Mouse (Mus musculus) forebrain, postnatal 0 days (tissue): ENCODE data around the gene Gm28051. TPM values are rescaled to one million over a fixed set of nuclear protein-coding genes. Genes with fewer than 3 reads are reported as not detected.

Experiments
- ATAC-seq: fragments of 200-750 bp; cut with Nextera tagmentation; 2 replicates; pipeline ENCODE4 v1.8.0; 2017; ENCODE audit warnings: mild to moderate bottlenecking, moderate library complexity
- DNase-seq: peaks from one replicate; pipeline ENCODE4 v3.0.0-alpha.2; 2015
- H3K27ac ChIP-seq: fragments of 300-500 bp; sonication (generic); 2 replicates; pipeline ENCODE4 v1.5.1; 2014; ENCODE audit warnings: low read depth, mild to moderate bottlenecking, antibody characterized with exemption, low read length, moderate library complexity, mixed read lengths
- H3K27me3 ChIP-seq: fragments of 300-500 bp; sonication (generic); 2 replicates; pipeline ENCODE4 v1.6.1; 2014; ENCODE audit warnings: mild to moderate bottlenecking, low read length, mixed read lengths; ENCODE audit not compliant: insufficient read depth
- H3K36me3 ChIP-seq: fragments of 300-500 bp; sonication (generic); 2 replicates; pipeline ENCODE4 v1.6.1; 2014; ENCODE audit warnings: mild to moderate bottlenecking, moderate library complexity; ENCODE audit not compliant: insufficient read depth
- H3K4me1 ChIP-seq: fragments of 300-500 bp; sonication (generic); 2 replicates; pipeline ENCODE4 v1.6.1; 2014; ENCODE audit warnings: antibody characterized with exemption; ENCODE audit not compliant: insufficient read depth
- H3K4me2 ChIP-seq: fragments of 300-500 bp; sonication (generic); 2 replicates; pipeline ENCODE4 v1.6.1; 2014; ENCODE audit warnings: low read depth, mild to moderate bottlenecking, moderate library complexity
- H3K4me3 ChIP-seq: fragments of 300-500 bp; sonication (generic); 2 replicates; pipeline ENCODE4 v1.5.1; 2014; ENCODE audit warnings: low read depth, low read length, mixed read lengths
- H3K9ac ChIP-seq: fragments of 300-500 bp; sonication (generic); 2 replicates; pipeline ENCODE4 v1.6.1; 2014; ENCODE audit warnings: mild to moderate bottlenecking
- H3K9me3 ChIP-seq: fragments of 300-500 bp; sonication (generic); 2 replicates; pipeline ENCODE4 v1.6.1; 2016; ENCODE audit warnings: low read length
- CTCF ChIP-seq: sonication (generic); IDR thresholded peaks from 2 replicates; pipeline ENCODE4 v1.5.1; 2016; ENCODE audit warnings: antibody characterized with exemption, control low read depth, low read depth
- whole genome bisulfite sequencing: fragments of 180-500 bp; shearing (Covaris S2); extraction: QIAGEN DNeasy Blood & Tissue Kit; methylation state at CpG from one replicate; pipeline ENCODE4 v1.1.7; 2014; 5-methylcytosine and 5-hydroxymethylcytosine counted together
- polyA plus RNA-seq: library from polyadenylated mRNA; unstranded; fragments of >200 nt; fragmentation: Nextera tagmentation; extraction: Ambion mirVana; gene quantifications from 2 replicates; pipeline ENCODE4 v1.2.1, GENCODE M21; 2015
- total RNA-seq: library from RNA; depleted of rRNA; stranded (reverse); fragments of >200 nt; gene quantifications from 2 replicates; pipeline ENCODE4 v1.2.3, GENCODE M21; 2014

The Gm28051 gene
- total and polyA plus RNA-seq, 2 experiments from 2014 or later: not detected

DNA sequence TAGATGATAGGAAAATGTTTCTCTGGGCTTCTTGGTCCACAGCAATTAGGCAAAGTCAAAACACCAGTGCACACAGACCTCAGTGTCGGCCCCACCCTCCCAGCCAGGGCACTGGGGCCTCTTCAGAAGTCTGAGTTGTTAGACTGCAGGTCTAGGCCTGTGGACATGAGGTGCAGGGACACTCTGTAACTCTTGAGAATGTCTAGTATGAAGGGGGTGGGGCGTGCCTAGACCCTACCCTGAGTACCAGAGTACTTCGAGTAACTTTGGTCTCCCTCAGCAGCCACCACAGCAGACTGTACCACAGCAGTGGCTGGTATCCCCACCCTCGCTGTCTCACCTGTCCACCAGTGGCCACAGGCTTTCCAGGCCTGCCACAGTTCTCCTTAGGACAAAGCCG, 71.2 kb downstream of the Gm28051 start:
- Histone ChIP-seq H3K4me2 (no peak overlapping the region), H3K4me1 (peaks cover 25% of the 10 kb centered on the region), H3K4me3 (no peak overlapping the region), H3K36me3 (no peaks in the 10 kb centered on the region), H3K9me3 (no peaks in the 10 kb centered on the region), H3K9ac (no peak overlapping the region), H3K27ac (no peak overlapping the region; the same call in 1 of the 2 replicates), H3K27me3 (no peaks in the 10 kb centered on the region)
- ATAC-seq (no peak), DNase-seq (no peak)
- no peak for TF ChIP-seq CTCF
- WGBS: 97% methylated on average over 5 of the region's 5 CpGs

DNA sequence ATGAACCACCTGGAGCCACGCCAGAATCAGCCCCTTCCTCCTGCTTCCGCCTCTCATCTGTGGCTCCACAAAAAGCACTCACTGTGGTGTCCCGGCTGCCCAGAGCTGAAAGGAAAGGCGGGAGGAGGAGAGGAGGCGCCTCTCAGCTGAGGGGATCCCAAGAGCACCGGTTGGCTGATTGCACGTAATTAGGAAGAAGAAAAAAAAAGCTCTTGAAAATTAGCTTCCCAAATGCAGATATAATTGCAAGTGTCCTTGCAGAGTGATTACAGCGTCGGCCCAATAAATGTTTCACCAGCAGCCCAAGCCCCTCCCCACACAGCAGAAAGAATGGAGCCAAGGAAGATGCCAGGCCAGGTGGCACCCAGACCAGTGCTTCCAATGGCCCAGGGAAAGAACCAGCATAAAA, 72.0 kb downstream of the Gm28051 start:
- Histone ChIP-seq H3K9me3 (no peaks in the 10 kb centered on the region), H3K4me3 (no peak overlapping the region), H3K27me3 (no peaks in the 10 kb centered on the region), H3K4me2 (no peak overlapping the region; the same call in 1 of the 2 replicates), H3K4me1 (peaks cover 25% of the 10 kb centered on the region), H3K36me3 (no peaks in the 10 kb centered on the region), H3K9ac (0 out of 2 replicates have a peak overlapping the region, but pooled peaks have one; percentile 3), H3K27ac (0 out of 2 replicates have a peak overlapping the region, but pooled peaks have one; percentile 52)
- ATAC-seq: peak; percentile 66
- TF ChIP-seq CTCF: no peak
- DNase-seq: peak; percentile 52
- WGBS: 14% methylated on average over 9 of the region's 9 CpGs

GRCm38 (mm10) chr12:102684720-102685386, 72.7 kb downstream of the Gm28051 start:
- Histone ChIP-seq H3K27me3 (no peaks in the 10 kb centered on the region), H3K9ac (0 out of 2 replicates have a peak overlapping the region, but pooled peaks have one; percentile 3), H3K4me2 (no peak overlapping the region; the same call in 1 of the 2 replicates), H3K27ac (peak overlapping the region; percentile 52; the same call in 1 of the 2 replicates), H3K9me3 (no peaks in the 10 kb centered on the region), H3K4me1 (peaks cover 25% of the 10 kb centered on the region), H3K36me3 (no peaks in the 10 kb centered on the region), H3K4me3 (no peak overlapping the region)
- ATAC-seq (no peak), DNase-seq (no peak)
- no peak for TF ChIP-seq CTCF
- 70% methylated on average over 3 of the region's 3 CpGs for WGBS

GRCm38 (mm10) chr12:102683979-102684378, 73.6 kb downstream of the Gm28051 start:
- peak; percentile 12; the same call in 1 of the 2 replicates for TF ChIP-seq CTCF
- no peaks in the 10 kb centered on the region for H3K36me3 ChIP-seq
- ATAC-seq: peak; percentile 72
- no peak overlapping the region for H3K4me2 ChIP-seq
- peak; percentile 46 for DNase-seq
- peaks cover 26% of the 10 kb centered on the region for H3K4me1 ChIP-seq
- H3K9me3 ChIP-seq: no peaks in the 10 kb centered on the region
- no peak overlapping the region for H3K4me3 ChIP-seq
- H3K27ac ChIP-seq: peak overlapping the region; percentile 46; the same call in 1 of the 2 replicates
- no peak overlapping the region for H3K9ac ChIP-seq
- WGBS: 32% methylated on average over 5 of the region's 5 CpGs
- no peaks in the 10 kb centered on the region for H3K27me3 ChIP-seq

DNA sequence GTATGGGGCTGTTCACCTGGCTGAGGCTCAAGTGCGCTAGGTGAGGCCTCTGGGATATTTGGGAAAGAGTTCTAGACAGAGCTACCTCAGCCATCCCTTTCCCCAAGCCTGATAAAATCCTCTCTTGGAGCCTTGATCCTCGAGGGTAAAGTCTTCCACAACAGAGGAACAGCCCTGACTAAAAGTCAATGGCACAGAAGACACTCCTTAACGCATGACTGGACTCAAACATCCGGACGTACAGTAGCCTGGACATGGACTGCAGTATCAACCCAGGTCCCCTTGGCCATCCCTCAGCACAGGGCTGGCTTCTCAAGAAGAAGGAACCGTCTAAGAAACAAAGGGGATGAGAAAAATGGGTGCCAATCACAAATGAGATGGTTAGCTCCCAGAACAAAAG, 74.1 kb downstream of the Gm28051 start:
- no peak for DNase-seq
- WGBS: 60% methylated on average over 6 of the region's 6 CpGs
- H3K27ac ChIP-seq: no peak overlapping the region

GRCm38 (mm10) chr12:102682722-102683299, 74.8 kb downstream of the Gm28051 start:
- 72% methylated on average over 7 of the region's 7 CpGs for WGBS
- ATAC-seq: no peak
- DNase-seq: no peak
- Histone ChIP-seq H3K36me3 (no peaks in the 10 kb centered on the region), H3K27me3 (no peaks in the 10 kb centered on the region), H3K4me1 (peaks cover 32% of the 10 kb centered on the region), H3K4me3 (no peak overlapping the region), H3K27ac (no peak overlapping the region), H3K9me3 (no peaks in the 10 kb centered on the region), H3K9ac (no peak overlapping the region), H3K4me2 (no peak overlapping the region)
- TF ChIP-seq CTCF: no peak

More for the DNA sequence above, 74.1 kb downstream of the Gm28051 start:
- H3K36me3 ChIP-seq: no peaks in the 10 kb centered on the region
- no peak overlapping the region for H3K4me3 ChIP-seq
- H3K27me3 ChIP-seq: no peaks in the 10 kb centered on the region
- no peak overlapping the region for H3K9ac ChIP-seq
- peaks cover 32% of the 10 kb centered on the region for H3K4me1 ChIP-seq
- H3K9me3 ChIP-seq: no peaks in the 10 kb centered on the region
- H3K4me2 ChIP-seq: no peak overlapping the region
- TF ChIP-seq CTCF: no peak
- no peak for ATAC-seq

DNA sequence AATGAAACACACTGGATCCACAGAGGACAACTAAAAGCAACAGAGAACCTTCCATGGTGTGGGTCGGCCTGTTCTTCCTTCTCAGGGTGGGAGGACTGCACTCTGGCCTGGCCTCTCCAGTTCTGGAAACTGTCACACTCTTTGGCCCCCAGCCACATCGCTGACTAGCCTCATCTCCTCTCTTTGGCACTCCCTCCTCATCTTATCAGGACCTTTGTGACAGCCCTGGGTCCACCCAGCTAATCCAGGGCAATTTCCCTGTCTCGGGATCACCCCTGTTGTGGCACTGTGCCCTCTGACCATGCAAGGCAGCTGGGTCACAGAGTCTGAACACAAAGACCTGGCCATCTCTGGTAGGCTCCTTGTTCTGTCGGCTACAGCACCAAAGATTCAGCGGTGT, 75.5 kb downstream of the Gm28051 start:
- Histone ChIP-seq H3K36me3 (no peaks in the 10 kb centered on the region), H3K4me2 (no peak overlapping the region), H3K27me3 (no peaks in the 10 kb centered on the region), H3K27ac (no peak overlapping the region), H3K9me3 (no peaks in the 10 kb centered on the region), H3K4me1 (peaks cover 32% of the 10 kb centered on the region), H3K4me3 (no peak overlapping the region), H3K9ac (no peak overlapping the region)
- TF ChIP-seq CTCF: no peak
- WGBS: 86% methylated on average over 5 of the region's 5 CpGs
- ATAC-seq (no peak), DNase-seq (no peak)
